Mouse (Mus musculus): Measurements from ENCODE around the gene Cadm3.

DNA sequence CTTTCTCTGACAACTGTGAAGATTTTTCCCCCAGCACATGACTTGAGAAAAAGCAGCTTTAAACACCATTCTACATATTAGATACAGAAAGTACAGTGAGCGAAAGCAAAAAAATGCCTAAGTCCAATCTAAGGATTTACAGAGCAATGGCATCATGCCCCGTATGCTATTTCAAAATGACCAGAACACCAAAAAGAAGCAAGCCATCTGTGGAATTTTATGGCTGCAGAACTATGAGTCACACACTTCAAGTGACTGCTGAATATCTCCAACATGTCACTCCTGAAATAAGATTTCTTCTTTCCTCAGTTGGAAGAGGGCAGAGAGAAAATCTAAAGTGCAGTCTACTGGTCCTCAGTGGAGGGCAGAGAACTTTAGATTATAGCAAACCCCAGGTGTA, 4.1 kb downstream of the Cadm3 start:
- TF ChIP-seq CTCF (IDR thresholded peaks at IDR 0.05; ENCODE audit: low read depth) (no peak), EP300 (optimal IDR thresholded peaks at IDR 0.05) (no peak)

Measured in stomach, postnatal 0 days (tissue).